Comparison of ENCODE assay signal across 2 mouse cellular contexts in the genomic region with DNA sequence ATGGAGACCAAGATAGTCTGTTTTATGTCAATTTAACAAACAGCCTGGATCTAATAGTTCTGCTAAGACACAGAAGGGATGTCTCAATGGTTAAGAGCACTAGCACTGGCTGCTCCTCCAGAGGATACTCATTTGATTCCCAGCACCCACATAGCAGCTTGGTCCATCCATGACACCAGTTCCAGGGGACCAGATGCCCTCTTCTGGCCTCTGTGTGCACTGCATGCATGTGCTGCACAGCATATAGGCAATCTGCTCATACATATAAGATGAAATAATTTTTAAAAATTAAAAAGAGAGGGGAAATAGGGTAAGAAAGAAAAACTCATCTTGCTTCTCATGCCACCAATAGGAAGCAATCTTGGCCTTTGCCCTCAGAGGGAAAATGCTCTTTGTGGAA.
TF ChIP-seq lines count a peak whose summit lies in the region.

No protein-coding gene starts in this region.

TF ChIP-seq in CH12.LX, 34 proteins besides CTCF, POLR2A, EP300 and RAD21 (continued from another document):
- TF ChIP-seq MAX (IDR thresholded peaks at IDR 0.05; ENCODE audit: low read length): no peak

TF ChIP-seq in MEL, 35 proteins besides CTCF, POLR2A, EP300 and RAD21 (continued from another document):
- TF ChIP-seq MAFK (IDR thresholded peaks at IDR 0.05; ENCODE audit: borderline replicate concordance, low read depth, low read length): no peak
- no peak for TF ChIP-seq NELFE (IDR thresholded peaks at IDR 0.05; ENCODE audit: low read depth, low read length)
